Mouse (Mus musculus): ENCODE measurements at regions not wholly inside any gene's neighbourhood (a gene's known extent, or its start where the extent isn't known, plus 50 kb on each side); places are given as distances from the start of the nearest gene placed in this dataset.

DNA sequence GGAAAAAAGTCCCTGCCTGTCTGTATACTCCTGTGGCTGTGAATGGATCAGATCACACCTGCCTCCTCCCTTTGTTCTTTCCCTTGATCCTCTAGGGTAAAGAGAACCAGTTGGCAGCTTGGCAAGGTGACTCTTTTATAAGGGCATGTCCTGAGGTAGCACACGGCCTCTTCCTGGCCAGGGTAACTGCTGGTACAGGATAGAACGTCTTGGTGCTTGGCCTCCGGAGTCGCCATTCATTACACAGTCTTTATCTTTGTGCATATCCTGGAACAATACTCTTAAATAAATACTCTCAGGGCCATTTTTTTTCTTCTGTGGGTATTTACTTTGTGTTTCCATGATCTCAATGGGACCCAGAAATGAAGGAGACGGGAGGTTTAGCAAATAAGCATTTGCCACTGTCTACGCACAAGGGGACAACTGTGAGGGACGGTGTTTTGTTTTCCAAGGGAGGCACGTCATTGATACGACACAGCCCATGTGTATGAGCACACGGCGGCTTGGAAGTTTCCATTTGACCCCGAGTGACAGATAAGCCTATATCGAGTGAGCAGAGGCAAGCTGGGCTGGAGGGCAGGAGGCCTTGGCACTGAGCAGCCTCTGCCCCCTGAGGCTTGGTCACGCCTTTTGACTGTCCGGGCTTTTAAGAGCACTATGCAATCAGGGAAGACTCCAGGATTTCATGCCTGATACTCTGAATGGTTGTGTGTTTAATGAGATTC, 151.1 kb downstream of the Irs2 start:
- no peaks in the 10 kb centered on the region for H3K9me3 ChIP-seq
- peak overlapping the region; percentile 36 for H3K27ac ChIP-seq
- no peak for DNase-seq (ENCODE audit: low spot score)
- H3K36me3 ChIP-seq = no peaks in the 10 kb centered on the region
- peaks cover 4% of the 10 kb centered on the region; the same call in 1 of the 2 replicates for H3K27me3 ChIP-seq (ENCODE audit: insufficient read depth, poor library complexity, severe bottlenecking)
- peaks cover 31% of the 10 kb centered on the region for H3K4me1 ChIP-seq
- H3K4me3 ChIP-seq = no peak overlapping the region
- 50% methylated on average over 15 of the region's 15 CpGs for WGBS

DNA sequence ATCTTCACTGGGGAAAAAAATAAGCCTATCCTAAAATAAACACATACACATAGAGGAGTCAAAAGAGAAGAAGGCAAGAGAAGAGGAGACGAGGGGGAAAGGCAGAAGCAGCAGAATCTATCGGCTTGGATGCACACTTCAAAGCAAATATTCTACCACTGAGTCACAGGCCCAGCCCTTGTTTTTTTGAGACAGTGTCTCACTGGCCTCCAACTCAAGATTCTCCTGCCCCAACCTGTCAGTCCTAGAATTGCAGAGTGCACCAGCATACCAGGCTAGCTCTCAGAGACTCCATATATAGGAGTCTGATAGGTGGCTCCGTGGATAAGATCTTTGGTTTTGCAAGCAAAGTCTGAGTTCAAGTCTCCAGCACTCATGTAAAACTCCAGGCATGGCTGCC, 152.6 kb downstream of the Irs2 start:
- no peak for DNase-seq (ENCODE audit: low spot score)
- no peaks in the 10 kb centered on the region for H3K36me3 ChIP-seq
- H3K27ac ChIP-seq = no peak overlapping the region
- H3K4me1 ChIP-seq = peaks cover 31% of the 10 kb centered on the region
- WGBS = 62% methylated on average over 3 of the region's 3 CpGs
- H3K4me3 ChIP-seq = no peak overlapping the region
- H3K9me3 ChIP-seq = no peaks in the 10 kb centered on the region
- peaks cover 4% of the 10 kb centered on the region; the same call in 1 of the 2 replicates for H3K27me3 ChIP-seq (ENCODE audit: insufficient read depth, poor library complexity, severe bottlenecking)

DNA sequence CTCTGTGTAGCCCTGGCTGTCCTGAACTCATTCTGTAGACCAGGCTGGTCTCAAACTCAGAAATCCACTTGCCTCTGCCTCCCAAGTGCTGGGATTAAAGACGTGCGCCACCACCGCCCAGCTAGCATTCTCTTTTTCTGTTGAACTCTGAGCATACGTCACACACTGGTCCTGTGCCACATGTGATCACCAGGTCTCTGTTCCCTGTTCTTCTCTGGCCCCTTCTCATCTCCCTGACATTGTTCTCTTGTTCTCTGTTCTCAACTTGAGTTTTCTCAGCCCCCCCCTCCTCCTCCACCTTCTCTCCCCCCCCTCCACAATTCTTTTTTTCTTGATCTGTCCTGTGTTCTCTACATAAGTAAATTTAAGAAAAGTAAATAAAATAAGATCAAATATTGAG, 153.1 kb downstream of the Irs2 start:
- Histone ChIP-seq H3K36me3 (no peaks in the 10 kb centered on the region), H3K9me3 (no peaks in the 10 kb centered on the region), H3K4me3 (no peak overlapping the region), H3K27me3 (ENCODE audit: insufficient read depth, poor library complexity, severe bottlenecking) (peaks cover 4% of the 10 kb centered on the region; the same call in 1 of the 2 replicates), H3K4me1 (peaks cover 31% of the 10 kb centered on the region), H3K27ac (no peak overlapping the region)
- DNase-seq (ENCODE audit: low spot score) = no peak
- 78% methylated on average over 4 of the region's 4 CpGs for WGBS

DNA sequence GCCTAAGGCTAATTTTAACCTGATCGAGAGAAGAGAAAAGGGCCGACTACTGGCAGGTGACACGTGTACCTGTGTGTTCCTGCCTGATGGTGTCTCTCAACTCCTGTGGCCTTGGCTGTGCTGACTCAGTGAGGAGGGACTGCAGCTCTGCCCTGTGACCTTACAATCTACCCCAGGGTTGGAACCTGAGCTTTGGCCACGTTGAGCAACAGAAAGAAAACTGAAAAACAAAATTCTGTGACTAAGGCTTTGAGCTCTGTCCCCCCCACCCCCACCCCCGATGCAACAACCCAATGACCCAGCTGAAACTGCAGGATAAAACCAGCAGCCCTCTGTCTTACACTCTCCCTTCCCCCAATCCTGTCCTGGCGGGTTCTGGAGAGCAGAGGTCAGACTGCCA, 153.7 kb downstream of the Irs2 start:
- peaks cover 4% of the 10 kb centered on the region; the same call in 1 of the 2 replicates for H3K27me3 ChIP-seq (ENCODE audit: insufficient read depth, poor library complexity, severe bottlenecking)
- DNase-seq (ENCODE audit: low spot score) = no peak
- peaks cover 34% of the 10 kb centered on the region for H3K4me1 ChIP-seq
- WGBS = 36% methylated on average over 6 of the region's 6 CpGs
- H3K27ac ChIP-seq = peak overlapping the region; percentile 64
- no peak overlapping the region for H3K4me3 ChIP-seq
- no peaks in the 10 kb centered on the region for H3K36me3 ChIP-seq
- no peaks in the 10 kb centered on the region for H3K9me3 ChIP-seq

DNA sequence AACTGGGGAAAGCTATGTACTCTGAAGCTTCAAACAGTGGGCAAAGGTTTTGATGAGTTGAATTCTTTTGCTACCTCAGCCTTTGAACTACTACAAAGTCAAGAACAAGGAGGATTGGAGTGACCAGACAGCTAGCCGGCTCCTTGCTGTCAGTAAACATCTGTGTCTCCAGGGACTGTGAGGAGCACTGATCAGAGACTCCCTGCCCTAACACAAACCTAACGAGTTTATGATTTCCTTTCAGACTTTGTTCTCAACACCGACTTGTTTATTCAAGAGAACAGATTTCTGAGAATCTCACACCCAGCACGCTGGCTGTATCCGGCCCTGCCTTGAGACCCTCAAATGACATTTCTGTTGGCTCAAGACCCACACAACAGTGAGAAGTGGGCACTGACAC, 154.4 kb downstream of the Irs2 start:
- H3K36me3 ChIP-seq = no peaks in the 10 kb centered on the region
- peaks cover 35% of the 10 kb centered on the region for H3K4me1 ChIP-seq
- no peaks in the 10 kb centered on the region for H3K9me3 ChIP-seq
- no peaks in the 10 kb centered on the region for H3K27me3 ChIP-seq (ENCODE audit: insufficient read depth, poor library complexity, severe bottlenecking)
- DNase-seq (ENCODE audit: low spot score) = no peak
- peak overlapping the region; percentile 64 for H3K27ac ChIP-seq
- no peak overlapping the region for H3K4me3 ChIP-seq
- 63% methylated on average over 5 of the region's 5 CpGs for WGBS

DNA sequence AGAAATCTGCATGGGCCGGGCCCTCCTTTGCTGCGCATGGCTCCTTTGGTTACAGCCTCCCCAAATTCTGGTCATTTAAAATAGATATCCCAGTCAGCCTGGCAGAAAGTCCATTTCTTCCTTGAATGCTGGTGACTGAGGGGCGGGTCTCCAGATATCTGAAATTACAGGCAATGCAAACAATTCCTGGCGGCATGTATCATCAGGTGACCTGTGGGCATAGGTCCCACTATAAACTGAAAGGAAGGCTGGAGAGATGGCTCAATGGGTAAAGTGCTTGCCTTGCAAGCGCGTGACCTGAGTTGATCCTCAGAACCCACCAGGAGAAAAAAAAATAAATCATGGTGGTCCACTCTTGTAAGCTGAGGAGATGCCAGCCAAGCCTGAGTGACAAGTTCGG, 158.3 kb downstream of the Irs2 start:
- WGBS = 81% methylated on average over 7 of the region's 7 CpGs

DNA sequence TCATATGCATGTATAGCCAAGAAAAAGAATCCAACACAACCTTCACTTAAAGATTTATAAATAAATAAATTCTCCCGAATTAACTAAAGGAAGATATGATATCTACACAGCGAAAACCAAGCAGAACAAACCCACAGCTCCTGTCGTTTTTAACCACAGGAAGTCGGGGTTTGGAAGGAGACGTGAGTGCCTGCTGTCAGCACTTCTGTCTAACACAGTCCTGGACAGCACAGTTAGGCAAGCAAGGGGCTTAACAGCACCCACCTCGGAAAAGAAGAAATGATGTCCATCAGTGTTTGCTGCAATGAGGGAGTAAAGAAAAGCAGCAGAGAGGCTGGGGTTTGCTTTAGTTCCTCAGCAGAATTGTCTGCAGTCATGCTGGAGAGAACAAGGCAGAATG, 162.7 kb downstream of the Irs2 start:
- Histone ChIP-seq H3K36me3 (no peaks in the 10 kb centered on the region), H3K9me3 (no peaks in the 10 kb centered on the region), H3K4me3 (no peak overlapping the region), H3K27me3 (ENCODE audit: insufficient read depth, poor library complexity, severe bottlenecking) (no peaks in the 10 kb centered on the region), H3K4me1 (peaks cover 48% of the 10 kb centered on the region), H3K27ac (peak overlapping the region; percentile 64)
- 10% methylated on average over 6 of the region's 6 CpGs for WGBS
- no peak for DNase-seq (ENCODE audit: low spot score)

More for the DNA sequence above, 158.3 kb downstream of the Irs2 start:
- Histone ChIP-seq H3K36me3 (no peaks in the 10 kb centered on the region), H3K4me3 (no peak overlapping the region), H3K27ac (no peak overlapping the region), H3K9me3 (no peaks in the 10 kb centered on the region), H3K4me1 (peaks cover 40% of the 10 kb centered on the region), H3K27me3 (ENCODE audit: insufficient read depth, poor library complexity, severe bottlenecking) (no peaks in the 10 kb centered on the region)
- DNase-seq (ENCODE audit: low spot score) = no peak

DNA sequence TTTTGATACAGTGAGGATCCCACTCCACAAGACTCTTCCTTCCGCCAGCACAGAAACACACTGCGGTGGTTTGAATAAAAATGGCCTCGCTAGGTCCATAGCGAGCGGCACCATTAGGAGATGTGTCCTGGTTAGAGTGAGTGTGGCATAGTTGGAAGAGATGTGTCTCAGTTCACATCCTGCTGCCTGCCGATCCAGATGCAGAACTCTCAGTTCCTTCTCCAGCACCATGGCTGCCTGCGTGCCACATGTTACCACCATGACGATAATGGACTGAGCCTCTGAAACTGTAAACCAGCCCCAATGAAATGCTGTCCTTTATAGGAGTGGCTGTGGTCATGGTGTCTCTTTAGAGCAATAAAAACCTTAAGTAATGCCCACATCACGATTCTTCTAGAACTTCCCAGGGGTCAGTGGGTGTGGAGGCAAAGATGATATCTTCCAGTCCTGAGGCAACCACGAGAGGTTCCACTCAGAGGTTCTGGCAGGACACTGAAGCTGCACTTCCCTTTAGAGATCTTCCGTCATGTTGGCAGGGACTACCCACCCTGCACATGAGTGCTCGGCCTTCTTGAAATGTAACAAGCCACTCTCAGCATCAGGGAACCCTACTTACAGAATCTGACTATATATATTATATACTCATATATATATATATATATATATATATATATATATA, 167.3 kb downstream of the Irs2 start:
- DNase-seq (ENCODE audit: low spot score) = no peak
- no peak overlapping the region for H3K27ac ChIP-seq
- 89% methylated on average over 12 of the region's 12 CpGs for WGBS
- peaks cover 37% of the 10 kb centered on the region for H3K4me1 ChIP-seq
- no peaks in the 10 kb centered on the region for H3K27me3 ChIP-seq (ENCODE audit: insufficient read depth, poor library complexity, severe bottlenecking)
- no peak overlapping the region for H3K4me3 ChIP-seq
- H3K9me3 ChIP-seq = no peaks in the 10 kb centered on the region
- no peaks in the 10 kb centered on the region for H3K36me3 ChIP-seq

DNA sequence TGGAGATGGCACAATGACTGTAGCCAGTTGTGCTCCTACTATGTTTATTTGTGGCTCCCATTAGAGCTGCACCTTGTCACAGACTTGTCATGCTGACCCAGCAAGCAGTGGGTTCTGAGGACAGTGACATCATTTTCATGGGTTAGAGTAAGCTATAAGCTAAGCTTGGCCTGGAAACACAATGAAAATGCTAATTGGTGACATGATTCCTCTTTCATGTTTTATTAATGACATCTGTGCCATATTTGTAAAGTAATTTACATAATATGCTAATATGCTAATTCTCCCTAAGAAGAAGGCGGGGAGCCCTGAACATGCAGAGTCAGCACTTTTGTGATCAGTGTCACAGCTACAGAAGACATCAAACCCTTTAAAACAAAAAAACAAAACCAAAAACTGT, 168.2 kb downstream of the Irs2 start:
- peaks cover 31% of the 10 kb centered on the region for H3K4me1 ChIP-seq
- DNase-seq (ENCODE audit: low spot score) = no peak
- no peaks in the 10 kb centered on the region for H3K36me3 ChIP-seq
- no peak overlapping the region for H3K4me3 ChIP-seq
- H3K27me3 ChIP-seq (ENCODE audit: insufficient read depth, poor library complexity, severe bottlenecking) = no peaks in the 10 kb centered on the region
- no peak overlapping the region for H3K27ac ChIP-seq
- H3K9me3 ChIP-seq = no peaks in the 10 kb centered on the region
- WGBS = 81% methylated on average over 1 of the region's 1 CpGs

DNA sequence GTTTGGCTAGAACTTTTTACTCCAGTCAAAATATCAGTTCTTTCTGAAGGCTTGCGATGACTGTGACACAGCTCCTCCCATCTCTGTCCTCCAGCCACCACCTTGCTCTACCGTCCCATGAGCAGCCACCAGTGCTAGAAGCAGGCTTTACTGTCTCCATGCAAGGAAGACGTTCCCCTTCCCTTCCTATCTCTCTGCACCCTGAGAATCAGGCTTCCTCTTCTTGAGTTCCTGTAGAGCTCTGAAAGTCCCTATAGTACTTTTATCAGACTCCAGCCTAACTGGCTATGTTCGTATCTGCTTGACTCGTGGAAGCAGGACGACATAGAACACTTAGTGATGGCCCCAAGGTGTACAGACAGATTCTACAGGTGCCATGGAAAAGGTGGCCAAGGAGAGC, 173.2 kb downstream of the Irs2 start:
- Histone ChIP-seq H3K27me3 (ENCODE audit: insufficient read depth, poor library complexity, severe bottlenecking) (no peaks in the 10 kb centered on the region), H3K9me3 (no peaks in the 10 kb centered on the region), H3K4me1 (0 out of 2 replicates have a peak, but pooled peaks cover 9% of the 10 kb centered on the region), H3K36me3 (no peaks in the 10 kb centered on the region), H3K27ac (no peak overlapping the region), H3K4me3 (no peak overlapping the region)
- WGBS = 62% methylated on average over 6 of the region's 6 CpGs
- DNase-seq (ENCODE audit: low spot score) = no peak

DNA sequence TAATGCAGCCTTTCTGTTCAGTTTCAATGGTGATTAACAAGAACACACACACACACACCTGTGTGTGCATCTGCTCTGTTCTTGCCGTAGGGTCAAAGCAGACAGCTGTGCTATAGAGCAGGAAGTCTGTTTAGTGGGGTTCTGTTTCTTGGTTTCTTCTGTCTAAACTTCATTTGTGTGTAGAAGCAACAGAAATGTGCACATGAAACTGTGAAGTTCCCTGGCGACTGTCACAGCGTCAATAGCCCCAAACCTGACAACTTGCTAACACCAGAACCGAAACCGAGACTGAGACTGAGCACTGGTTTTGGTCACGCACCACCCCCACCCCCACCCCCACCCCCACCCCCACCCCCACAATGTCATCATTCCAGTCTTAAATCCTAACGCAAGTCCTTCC, 176.4 kb downstream of the Irs2 start:
- no peak overlapping the region for H3K27ac ChIP-seq
- no peak for DNase-seq (ENCODE audit: low spot score)
- H3K4me1 ChIP-seq = 0 out of 2 replicates have a peak, but pooled peaks cover 3% of the 10 kb centered on the region
- no peaks in the 10 kb centered on the region for H3K9me3 ChIP-seq
- no peaks in the 10 kb centered on the region for H3K27me3 ChIP-seq (ENCODE audit: insufficient read depth, poor library complexity, severe bottlenecking)
- 81% methylated on average over 7 of the region's 7 CpGs for WGBS
- no peak overlapping the region for H3K4me3 ChIP-seq
- H3K36me3 ChIP-seq = no peaks in the 10 kb centered on the region

DNA sequence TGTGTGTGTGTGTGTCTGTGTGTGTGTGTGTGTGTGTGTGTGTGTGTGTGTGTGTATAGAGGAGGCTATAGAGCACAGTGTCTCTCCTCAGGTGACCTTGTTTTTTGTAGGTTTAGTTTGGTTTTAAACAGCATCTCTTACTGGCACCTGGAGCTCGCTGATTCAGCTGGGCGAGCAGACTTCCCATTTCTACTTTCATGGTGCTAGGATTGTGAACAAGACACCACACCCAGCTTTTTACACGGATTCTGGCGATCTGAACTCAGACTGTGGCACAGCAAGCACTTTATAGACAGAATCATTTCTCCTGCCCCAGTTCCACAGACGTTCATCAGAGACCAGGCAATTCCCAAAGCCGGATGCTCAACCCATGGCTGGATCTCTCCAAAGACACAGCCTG, 177.0 kb downstream of the Irs2 start:
- DNase-seq (ENCODE audit: low spot score) = no peak
- WGBS = 85% methylated on average over 6 of the region's 6 CpGs
- Histone ChIP-seq H3K27ac (no peak overlapping the region), H3K9me3 (no peaks in the 10 kb centered on the region), H3K4me3 (no peak overlapping the region), H3K27me3 (ENCODE audit: insufficient read depth, poor library complexity, severe bottlenecking) (no peaks in the 10 kb centered on the region), H3K36me3 (no peaks in the 10 kb centered on the region), H3K4me1 (0 out of 2 replicates have a peak, but pooled peaks cover 3% of the 10 kb centered on the region)

DNA sequence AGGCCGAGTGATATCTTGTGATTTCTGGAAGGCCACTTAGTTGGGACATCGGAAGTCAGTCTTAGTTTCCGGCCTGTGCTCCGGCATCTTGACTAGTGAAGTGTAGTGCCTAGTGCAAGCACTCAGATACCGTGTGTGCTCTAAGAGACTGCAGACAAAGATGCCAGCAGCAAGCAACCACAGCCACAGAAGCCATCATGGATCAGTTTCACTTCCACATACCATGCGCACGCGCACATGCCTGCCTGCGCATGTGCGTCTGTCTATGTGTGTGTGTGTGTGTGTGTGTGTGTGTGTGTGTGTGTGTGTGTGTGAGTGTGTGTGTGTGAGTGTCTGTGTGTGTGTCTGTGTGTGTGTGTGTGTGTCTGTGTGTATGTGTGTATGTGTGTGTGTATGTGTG, 177.4 kb downstream of the Irs2 start:
- H3K9me3 ChIP-seq = no peaks in the 10 kb centered on the region
- H3K36me3 ChIP-seq = no peaks in the 10 kb centered on the region
- DNase-seq (ENCODE audit: low spot score) = no peak
- no peaks in the 10 kb centered on the region for H3K27me3 ChIP-seq (ENCODE audit: insufficient read depth, poor library complexity, severe bottlenecking)
- H3K4me3 ChIP-seq = no peak overlapping the region
- WGBS = 90% methylated on average over 10 of the region's 10 CpGs
- H3K4me1 ChIP-seq = 0 out of 2 replicates have a peak, but pooled peaks cover 3% of the 10 kb centered on the region
- H3K27ac ChIP-seq = no peak overlapping the region

All from heart, embryonic 10.5 days (tissue).